Mouse (Mus musculus) erythroblast, embryonic 14.5 days (primary cell): ENCODE results near the gene Erbb3.

Source experiments
- GATA1 ChIP-seq: IDR thresholded peaks from 2 replicates; pipeline ENCODE4 v1.6.1; 2012; ENCODE audit warnings: low read length, inconsistent platforms, mixed read lengths
- TAL1 ChIP-seq: IDR thresholded peaks from 3 replicates; pipeline ENCODE4 v1.6.1; 2012; ENCODE audit warnings: low read length, inconsistent platforms, mixed read lengths

- TF ChIP-seq TAL1 (no peak), GATA1 (no peak)
Measured at GRCm38 (mm10) chr10:128583644-128584043, 5.8 kb downstream of the Erbb3 start.
